Mouse (Mus musculus) myocyte (in vitro differentiated cells): ENCODE measurements around the gene Abca6.

ENCODE experiments used
- E2F4 ChIP-seq: IDR thresholded peaks from one replicate; pipeline ENCODE4 v1.6.1; 2011; ENCODE audit warnings: mild to moderate bottlenecking, control low read depth, moderate library complexity; ENCODE audit not compliant: insufficient read depth
- MAX ChIP-seq: IDR thresholded peaks from one replicate; pipeline ENCODE4 v1.6.1; 2011; ENCODE audit warnings: low read depth, mild to moderate bottlenecking, control low read depth
- MYOG ChIP-seq, 3 experiments: IDR thresholded peaks; one replicate each; pipeline ENCODE4 v1.6.1; 2011; ENCODE audit warnings: control low read depth in 2 of 3, low read depth in 2 of 3, mild to moderate bottlenecking in 2 of 3; ENCODE audit not compliant: insufficient read length in 2 of 3, control insufficient read depth in 1 of 3, insufficient read depth in 1 of 3
- POLR2A ChIP-seq: IDR thresholded peaks from one replicate; pipeline ENCODE4 v1.6.1; 2011; ENCODE audit warnings: low read depth, mild to moderate bottlenecking, control low read depth, moderate library complexity; ENCODE audit not compliant: insufficient read length
- SRF ChIP-seq: IDR thresholded peaks from one replicate; pipeline ENCODE4 v1.6.1; 2011; ENCODE audit warnings: low read depth; ENCODE audit not compliant: control insufficient read depth, insufficient read length
- TCF12 ChIP-seq: IDR thresholded peaks from one replicate; pipeline ENCODE4 v1.6.1; 2011; ENCODE audit warnings: mild to moderate bottlenecking, control low read depth; ENCODE audit not compliant: poor library complexity, insufficient read depth, severe bottlenecking

DNA sequence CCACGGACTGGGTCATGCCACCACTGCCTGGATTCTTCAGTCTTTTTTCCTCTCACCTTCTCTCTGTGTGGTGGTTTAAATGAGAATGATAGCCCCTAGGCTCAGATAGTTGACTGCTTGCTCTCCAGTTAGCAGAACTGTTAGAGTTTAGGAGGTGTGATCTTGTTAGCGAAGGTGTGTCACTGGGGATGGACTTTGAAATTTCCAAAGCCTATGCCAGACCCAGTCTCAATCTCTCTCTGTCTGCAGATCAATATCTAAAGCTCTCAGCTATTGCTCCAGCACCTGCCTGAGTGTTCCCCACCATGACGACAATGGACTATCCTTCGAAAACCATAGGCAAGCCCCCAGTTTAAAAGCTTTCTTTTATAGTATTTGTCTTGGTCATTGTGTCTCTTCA, 5.5 kb upstream of the Abca6 start:
- TF ChIP-seq POLR2A (no peak), E2F4 (no peak), SRF (no peak), MAX (no peak), MYOG (IDR thresholded peaks at IDR 0.05; ENCODE audit: control insufficient read depth in 1 of 3, insufficient read depth in 1 of 3, insufficient read length in 2 of 3, low read depth in 2 of 3) (no peak), TCF12 (no peak)
